Mouse (Mus musculus): ENCODE measurements around the gene 4933407L21Rik. TPM values are rescaled to one million over a fixed set of nuclear protein-coding genes. Genes with fewer than 3 reads are reported as not detected.
"Not testable (repeated sequence)": the region's sequence is repeated elsewhere in the genome, so short reads cannot be mapped to it uniquely, and the experiment has no call there.

Gene 4933407L21Rik
- polyA plus RNA-seq, 1 experiment: not detected

DNA sequence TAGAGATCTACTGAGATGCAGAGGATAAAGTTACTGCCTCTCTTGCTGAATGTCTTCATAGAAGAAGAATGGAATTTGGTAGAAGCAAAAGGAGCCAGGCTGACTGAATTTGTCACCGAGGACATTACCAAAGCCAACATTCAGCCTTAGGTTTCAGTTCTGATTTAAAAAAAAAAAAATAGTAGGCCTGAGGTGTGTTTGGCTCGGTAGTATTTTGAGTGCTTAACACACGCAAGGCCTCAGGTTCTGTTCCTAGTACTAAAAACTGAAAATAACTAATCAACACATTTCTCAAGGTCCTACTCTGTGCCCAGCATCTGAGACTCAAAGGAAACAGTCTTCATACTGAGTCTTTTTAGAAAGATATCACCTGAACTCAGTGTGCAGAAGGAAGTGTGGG is 42.8 kb downstream of the 4933407L21Rik start:
- Histone ChIP-seq H3K4me3 (replicated peaks) (no peak overlapping the region), H3K36me3 (replicated peaks; ENCODE audit: low read length) (no peaks in the 10 kb centered on the region), H3K27me3 (replicated peaks) (peaks cover 24% of the 10 kb centered on the region), H3K4me1 (no peaks in the 10 kb centered on the region), H3K9me3 (no peaks in the 10 kb centered on the region)
- TF ChIP-seq FLI1 (IDR thresholded peaks at IDR 0.05; ENCODE audit: low read length) (no peak), GATA1 (IDR thresholded peaks at IDR 0.05; ENCODE audit: borderline replicate concordance, low read length) (no peak)

DNA sequence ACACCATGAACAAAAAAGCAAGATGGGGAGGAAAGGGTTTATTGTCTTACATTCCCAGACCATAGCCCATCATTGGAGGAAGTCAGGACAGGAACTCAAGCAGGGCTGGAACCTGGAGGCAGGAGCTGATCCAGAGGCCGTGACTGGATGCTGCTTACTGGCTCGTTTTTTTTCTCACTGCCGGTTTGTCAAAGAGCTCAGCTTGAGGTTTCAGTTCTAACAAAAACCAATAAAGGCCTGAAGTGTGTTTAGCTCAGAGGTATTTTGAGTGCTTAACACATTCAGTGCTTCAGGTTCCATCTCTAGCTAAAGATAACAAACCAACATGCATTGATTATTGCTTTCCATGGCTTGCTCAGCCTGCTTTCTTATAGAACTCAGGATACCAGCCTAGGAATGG is 44.1 kb downstream of the 4933407L21Rik start:
- Histone ChIP-seq H3K4me1 (no peaks in the 10 kb centered on the region; the same call in 1 of the 2 replicates), H3K9me3 (no peaks in the 10 kb centered on the region), H3K36me3 (replicated peaks; ENCODE audit: low read length) (no peaks in the 10 kb centered on the region)

DNA sequence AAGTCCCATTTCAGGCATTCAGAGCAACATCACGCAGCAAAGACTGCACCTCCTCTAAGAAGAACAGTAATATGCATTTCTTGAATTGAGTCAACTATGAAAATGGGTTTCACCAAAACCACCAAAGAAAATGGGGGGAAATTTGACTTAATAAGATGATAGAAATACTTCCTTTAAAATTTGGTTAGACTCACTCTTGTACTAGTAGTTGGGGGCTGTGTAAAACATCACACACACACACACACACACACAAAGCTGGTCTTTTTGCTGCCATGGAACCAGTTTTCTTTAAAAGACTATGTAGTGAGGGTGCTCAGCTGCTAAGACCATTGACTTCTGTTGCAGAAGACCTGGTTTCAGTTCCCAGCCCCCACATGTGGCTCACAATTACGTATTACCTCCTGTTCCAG is 45.2 kb downstream of the 4933407L21Rik start:
- H3K9me3 ChIP-seq: no peaks in the 10 kb centered on the region
- peaks cover 7% of the 10 kb centered on the region for H3K4me1 ChIP-seq
- TF ChIP-seq GATA1 (IDR thresholded peaks at IDR 0.05; ENCODE audit: borderline replicate concordance, low read length) (no peak), FLI1 (IDR thresholded peaks at IDR 0.05; ENCODE audit: low read length) (no peak)

More for the DNA sequence above, 44.1 kb downstream of the 4933407L21Rik start:
- no peak for TF ChIP-seq GATA1 (IDR thresholded peaks at IDR 0.05; ENCODE audit: borderline replicate concordance, low read length)
- TF ChIP-seq FLI1 (IDR thresholded peaks at IDR 0.05; ENCODE audit: low read length): no peak
- peaks cover 34% of the 10 kb centered on the region for H3K27me3 ChIP-seq (replicated peaks)
- no peak overlapping the region for H3K4me3 ChIP-seq (replicated peaks)

DNA sequence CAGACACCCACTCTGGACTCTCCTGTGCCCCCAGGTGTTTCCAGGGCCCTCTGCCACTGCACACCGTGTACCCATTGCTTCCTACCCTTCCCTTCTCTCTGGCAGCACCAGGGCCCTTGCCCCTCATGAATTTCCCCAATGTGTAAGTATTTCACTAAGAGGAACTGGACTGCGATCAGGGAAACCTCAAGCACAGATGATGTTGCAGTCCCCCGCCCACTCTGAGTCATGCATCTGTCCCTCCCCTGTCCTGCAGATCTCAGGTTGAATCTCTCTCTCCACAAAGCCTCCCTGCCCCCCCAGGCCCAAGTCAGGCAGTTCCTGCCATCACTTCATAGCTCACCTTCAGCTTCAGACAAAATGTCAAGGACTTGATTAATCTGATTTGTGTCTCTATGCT is 49.4 kb downstream of the 4933407L21Rik start:
- TF ChIP-seq GATA1 (IDR thresholded peaks at IDR 0.05; ENCODE audit: borderline replicate concordance, low read length) (no peak), FLI1 (IDR thresholded peaks at IDR 0.05; ENCODE audit: low read length) (no peak)
- Histone ChIP-seq H3K4me3 (replicated peaks) (no peak overlapping the region), H3K27me3 (replicated peaks) (peaks cover 44% of the 10 kb centered on the region), H3K36me3 (replicated peaks; ENCODE audit: low read length) (no peaks in the 10 kb centered on the region), H3K4me1 (peaks cover 8% of the 10 kb centered on the region), H3K9me3 (no peaks in the 10 kb centered on the region)

More for the DNA sequence above, 45.2 kb downstream of the 4933407L21Rik start:
- no peak overlapping the region for H3K4me3 ChIP-seq (replicated peaks)
- H3K27me3 ChIP-seq (replicated peaks): peaks cover 40% of the 10 kb centered on the region
- no peaks in the 10 kb centered on the region for H3K36me3 ChIP-seq (replicated peaks; ENCODE audit: low read length)

DNA sequence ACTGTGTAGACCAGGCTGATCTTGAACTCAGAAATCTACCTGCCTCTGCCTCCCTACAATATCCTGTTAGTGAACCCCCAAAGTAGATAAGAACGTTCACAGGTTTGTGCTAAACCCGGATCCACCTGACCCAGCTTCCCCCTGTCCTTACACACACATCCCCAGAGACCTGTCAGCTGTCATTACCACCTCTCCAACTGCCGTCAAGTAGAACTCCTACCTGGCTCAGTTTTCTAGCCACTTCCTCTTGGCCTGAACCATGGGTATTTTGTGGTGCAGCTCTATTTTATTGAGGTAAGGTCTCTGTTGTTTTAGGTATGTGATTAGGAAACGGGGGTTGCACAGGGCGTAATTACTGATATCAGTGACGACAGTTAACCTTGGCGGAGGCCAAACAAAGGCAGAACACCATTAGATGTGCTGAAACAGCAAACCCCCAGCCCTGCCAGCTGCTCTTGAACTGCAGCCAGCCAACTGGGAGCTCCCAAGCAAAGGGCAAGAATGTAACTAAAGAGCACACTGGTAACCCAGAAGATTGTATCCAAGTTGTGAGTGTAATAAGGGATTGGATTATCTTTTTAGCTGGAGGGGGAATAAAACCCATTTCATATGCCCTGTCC is 53.6 kb downstream of the 4933407L21Rik start:
- H3K27me3 ChIP-seq (replicated peaks): peaks cover 23% of the 10 kb centered on the region
- H3K36me3 ChIP-seq (replicated peaks; ENCODE audit: low read length): no peaks in the 10 kb centered on the region
- H3K4me3 ChIP-seq (replicated peaks): no peak overlapping the region
- peaks cover 3% of the 10 kb centered on the region; the same call in 1 of the 2 replicates for H3K9me3 ChIP-seq
- peaks cover 25% of the 10 kb centered on the region for H3K4me1 ChIP-seq
- no peak for TF ChIP-seq GATA1 (IDR thresholded peaks at IDR 0.05; ENCODE audit: borderline replicate concordance, low read length)

DNA sequence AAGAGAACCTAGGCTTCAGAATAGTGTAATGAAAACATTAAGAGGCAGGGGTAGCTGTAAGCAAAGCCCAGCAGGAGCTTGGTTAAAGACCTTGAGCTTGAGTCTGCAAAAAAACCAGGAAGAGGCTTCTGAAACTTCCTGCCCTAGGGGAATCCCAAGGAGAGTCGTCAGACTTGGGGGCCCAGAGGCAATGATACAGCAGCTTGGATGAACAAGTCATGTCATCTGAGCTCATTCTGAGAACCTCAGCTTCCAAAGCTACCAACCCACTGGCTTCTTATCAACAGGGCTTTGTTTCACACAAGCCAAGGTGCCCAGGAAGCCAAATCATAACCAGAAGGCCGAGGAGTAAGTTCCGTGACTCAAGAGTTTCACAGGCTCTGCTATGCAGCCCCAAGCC is 57.5 kb downstream of the 4933407L21Rik start:
- no peaks in the 10 kb centered on the region for H3K36me3 ChIP-seq (replicated peaks; ENCODE audit: low read length)
- no peak for TF ChIP-seq GATA1 (IDR thresholded peaks at IDR 0.05; ENCODE audit: borderline replicate concordance, low read length)
- no peak for TF ChIP-seq FLI1 (IDR thresholded peaks at IDR 0.05; ENCODE audit: low read length)
- peaks cover 16% of the 10 kb centered on the region for H3K27me3 ChIP-seq (replicated peaks)
- H3K4me3 ChIP-seq (replicated peaks): no peak overlapping the region
- peaks cover 29% of the 10 kb centered on the region for H3K4me1 ChIP-seq
- H3K9me3 ChIP-seq: peaks cover 3% of the 10 kb centered on the region; the same call in 1 of the 2 replicates

DNA sequence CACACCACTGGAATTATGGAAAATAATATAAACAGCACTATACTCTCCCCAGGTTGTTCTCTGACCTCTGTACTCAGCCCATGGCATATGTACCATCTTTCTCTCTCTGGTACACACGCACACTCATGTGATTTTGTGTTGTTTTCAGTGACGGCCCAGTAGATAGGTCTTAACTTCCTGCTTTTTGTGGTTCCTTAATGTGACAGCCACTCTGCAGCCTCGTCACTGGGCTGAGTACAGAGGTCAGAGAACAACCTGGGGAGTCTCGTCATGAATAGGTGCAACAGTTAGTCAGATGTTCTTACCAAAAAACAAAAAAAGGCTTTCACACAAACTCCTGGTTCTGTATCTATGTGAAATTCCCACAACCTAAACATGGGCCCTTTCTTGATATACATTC is 60.1 kb downstream of the 4933407L21Rik start:
- TF ChIP-seq FLI1 (IDR thresholded peaks at IDR 0.05; ENCODE audit: low read length) (no peak), GATA1 (IDR thresholded peaks at IDR 0.05; ENCODE audit: borderline replicate concordance, low read length) (no peak)
- Histone ChIP-seq H3K9me3 (peaks cover 3% of the 10 kb centered on the region), H3K27me3 (replicated peaks) (peaks cover 14% of the 10 kb centered on the region), H3K36me3 (replicated peaks; ENCODE audit: low read length) (no peaks in the 10 kb centered on the region), H3K4me3 (replicated peaks) (no peak overlapping the region), H3K4me1 (peaks cover 33% of the 10 kb centered on the region)

DNA sequence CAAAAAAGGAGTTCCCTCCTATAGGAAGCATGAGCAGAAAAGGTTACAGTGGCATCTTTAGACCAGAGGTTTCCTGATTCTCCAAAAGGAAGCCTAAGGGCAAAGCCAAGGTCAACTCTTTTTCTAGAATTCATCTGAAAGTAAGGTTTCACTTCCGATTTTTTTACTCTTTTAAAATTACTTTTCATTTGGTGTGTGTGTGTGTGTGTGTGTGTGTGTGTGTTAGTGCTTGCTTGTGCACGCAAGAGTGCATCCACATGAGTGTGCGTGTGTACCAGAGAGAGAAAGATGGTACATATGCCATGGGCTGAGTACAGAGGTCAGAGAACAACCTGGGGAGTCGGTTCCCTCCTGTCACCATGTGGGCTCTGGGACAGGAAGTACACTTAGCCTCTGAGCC is 60.6 kb downstream of the 4933407L21Rik start:
- H3K4me3 ChIP-seq (replicated peaks); H3K36me3 ChIP-seq (replicated peaks; ENCODE audit: low read length); H3K9me3 ChIP-seq: not testable (repeated sequence)
- Histone ChIP-seq H3K4me1 (peaks cover 33% of the 10 kb centered on the region), H3K27me3 (replicated peaks) (peaks cover 18% of the 10 kb centered on the region)

Other genes with a start within 250 kb of the 4933407L21Rik start
- 5.2 TPM in 1 of 2 replicates, not detected in the other for gene A630001G21Rik, start 149.8 kb upstream of the 4933407L21Rik start, polyA plus RNA-seq (2012; ENCODE audit: insufficient read depth, low replicate concordance)
- gene Cab39, start 135.0 kb upstream of the 4933407L21Rik start, polyA plus RNA-seq (2012; ENCODE audit: insufficient read depth, low replicate concordance): 9.3 and 12.9 TPM in 2 replicates
- gene Itm2c, start 34.2 kb upstream of the 4933407L21Rik start, polyA plus RNA-seq (2012; ENCODE audit: insufficient read depth, low replicate concordance): 10.0 and 50.2 TPM in 2 replicates
- not detected in 2 replicates for gene Gpr55, start 32.5 kb downstream of the 4933407L21Rik start, polyA plus RNA-seq (2012; ENCODE audit: insufficient read depth, low replicate concordance)
- not detected in 2 replicates for gene Spata3, start 88.3 kb downstream of the 4933407L21Rik start, polyA plus RNA-seq (2012; ENCODE audit: insufficient read depth, low replicate concordance)
- gene 2810459M11Rik, start 117.4 kb downstream of the 4933407L21Rik start, polyA plus RNA-seq (2012; ENCODE audit: insufficient read depth, low replicate concordance): not detected in 2 replicates
- 2.0 and 18.9 TPM in 2 replicates for gene Psmd1, start 135.9 kb downstream of the 4933407L21Rik start, polyA plus RNA-seq (2012; ENCODE audit: insufficient read depth, low replicate concordance)
- not detected in 2 replicates for gene Htr2b, start 183.5 kb downstream of the 4933407L21Rik start, polyA plus RNA-seq (2012; ENCODE audit: insufficient read depth, low replicate concordance)
- 3.3 and 3.4 TPM in 2 replicates for gene Gm21972, start 205.2 kb downstream of the 4933407L21Rik start, polyA plus RNA-seq (2012; ENCODE audit: insufficient read depth, low replicate concordance)
- 1.1 TPM in 1 of 2 replicates, not detected in the other for gene Armc9, start 226.3 kb downstream of the 4933407L21Rik start, polyA plus RNA-seq (2012; ENCODE audit: insufficient read depth, low replicate concordance)